Mouse (Mus musculus) gastrocnemius, adult 2 months (tissue): ENCODE results near the gene Mylk4. TPM values are rescaled to one million over a fixed set of nuclear protein-coding genes. Genes with fewer than 3 reads are reported as not detected.

Experiments used
- DNase-seq: peaks from one replicate; pipeline ENCODE4 v3.0.0; 2022
- H3K27ac ChIP-seq: fragments of 200-600 bp; 2 replicates; pipeline ENCODE4 v1.8.1; 2022; ENCODE audit warnings: mild to moderate bottlenecking
- H3K4me3 ChIP-seq: fragments of 200-600 bp; 2 replicates; pipeline ENCODE4 v1.8.1; 2022; ENCODE audit warnings: mild to moderate bottlenecking, moderate library complexity
- CTCF ChIP-seq: fragments of 200-600 bp; IDR thresholded peaks from 2 replicates; pipeline ENCODE4 v1.8.1; 2022; ENCODE audit warnings: antibody characterized with exemption, mild to moderate bottlenecking, moderate library complexity
- intact Hi-C: fragments of 180-260 bp; cut with DNase I; formaldehyde crosslinking; loops from one replicate; pipeline ENCODE4 v1.15.1; 2025
- long read RNA-seq, 2 experiments: library from polyadenylated mRNA; stranded (forward); transcript quantifications; one replicate each; pipeline ENCODE4 v2.0.0; 2021
- total RNA-seq, 2 experiments: library from RNA; stranded (reverse); gene quantifications; 2 replicates each; pipeline ENCODE4 v1.2.3; 2021

Gene Mylk4
- 1,000 to 10,000 TPM in 1 of 2 experiments, 100 to 1,000 TPM in 1; 466 to 1,631 TPM for total RNA-seq
- long read RNA-seq, experiment 1, partial matches to known transcripts: 2 of 52 reads
- long read RNA-seq, experiment 1, other reads (novel, unspliced or antisense): 50 of 52 reads
- long read RNA-seq, experiment 2, partial matches to known transcripts: 10 of 134 reads
- long read RNA-seq, experiment 2, other reads (novel, unspliced or antisense): 124 of 134 reads

DNA sequence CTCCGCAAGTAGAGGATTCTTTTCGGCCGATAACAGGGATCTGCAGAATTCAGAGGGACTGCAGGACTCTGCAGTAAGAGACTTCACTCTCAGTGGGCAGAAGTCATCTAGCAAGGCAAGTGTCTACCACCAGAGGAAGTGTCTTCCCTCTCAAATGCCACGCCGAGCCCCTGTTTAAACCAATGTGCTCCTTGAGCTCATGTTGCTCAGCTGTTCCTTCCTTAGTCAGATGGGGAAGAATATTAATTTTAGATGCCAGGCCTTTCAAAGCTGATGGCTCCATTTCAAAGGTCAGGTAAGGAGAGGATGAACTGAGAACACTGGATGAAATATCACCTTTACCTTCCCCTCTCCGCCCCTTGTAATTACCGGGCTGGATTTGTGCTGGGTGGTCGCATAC lies at the start of gene Mylk4:
Gene Mylk4, minus strand, starts transcription at position 139 of the 400 bp plus-strand sequence.
- peak within 1 kb of the TSS; percentile 93 for H3K27ac ChIP-seq
- intact Hi-C loops: no loop called here
- peak within 1 kb of the TSS; percentile 75 for H3K4me3 ChIP-seq
- TF ChIP-seq CTCF: peak; percentile 28; the same call in 1 of the 2 replicates
- DNase-seq: peak; percentile 71

DNA sequence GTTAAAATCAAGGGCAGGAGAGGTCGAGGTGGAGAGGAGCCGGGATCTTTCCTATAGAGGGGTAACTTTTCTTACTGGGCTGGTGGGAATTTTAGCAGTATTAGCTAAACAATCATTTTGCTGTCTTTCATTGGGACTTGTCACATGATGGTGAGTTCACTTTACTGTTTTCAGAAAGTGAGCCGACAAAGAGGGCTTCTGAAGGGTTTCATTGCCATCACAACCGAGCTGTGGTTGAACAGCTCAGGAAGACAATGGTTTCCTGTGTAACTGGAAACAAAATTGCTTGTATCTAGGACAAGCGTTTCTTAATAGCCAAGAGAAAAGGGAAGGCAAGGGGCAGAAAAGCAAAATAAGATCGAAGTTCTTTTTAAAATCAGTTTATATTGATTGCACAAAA lies 49.5 kb upstream of the Mylk4 start:
- Histone ChIP-seq H3K27ac (no peak overlapping the region), H3K4me3 (no peak overlapping the region)
- no peak for TF ChIP-seq CTCF
- intact Hi-C loops: no loop called here
- DNase-seq: no peak

DNA sequence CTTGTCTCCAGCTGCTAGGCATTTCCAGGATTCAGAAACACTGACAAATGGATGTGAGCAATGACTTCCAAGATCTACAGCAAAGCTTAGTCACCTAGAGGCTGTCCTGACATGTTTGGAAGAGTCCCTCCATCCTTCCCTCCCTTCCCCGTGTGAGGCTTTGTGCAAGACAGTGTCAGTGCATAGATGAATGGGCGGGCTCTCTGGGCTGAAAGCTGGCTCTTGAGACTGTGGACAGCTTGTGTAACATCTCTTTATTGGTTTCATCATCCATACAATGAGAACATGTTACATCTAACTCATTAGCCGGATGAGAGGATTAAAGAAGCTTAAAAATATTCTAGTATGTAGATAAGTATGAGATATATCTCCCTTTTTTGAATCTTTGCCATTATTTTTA lies 49.0 kb upstream of the Mylk4 start:
- no peak for TF ChIP-seq CTCF
- intact Hi-C loops: no loop called here
- no peak for DNase-seq

DNA sequence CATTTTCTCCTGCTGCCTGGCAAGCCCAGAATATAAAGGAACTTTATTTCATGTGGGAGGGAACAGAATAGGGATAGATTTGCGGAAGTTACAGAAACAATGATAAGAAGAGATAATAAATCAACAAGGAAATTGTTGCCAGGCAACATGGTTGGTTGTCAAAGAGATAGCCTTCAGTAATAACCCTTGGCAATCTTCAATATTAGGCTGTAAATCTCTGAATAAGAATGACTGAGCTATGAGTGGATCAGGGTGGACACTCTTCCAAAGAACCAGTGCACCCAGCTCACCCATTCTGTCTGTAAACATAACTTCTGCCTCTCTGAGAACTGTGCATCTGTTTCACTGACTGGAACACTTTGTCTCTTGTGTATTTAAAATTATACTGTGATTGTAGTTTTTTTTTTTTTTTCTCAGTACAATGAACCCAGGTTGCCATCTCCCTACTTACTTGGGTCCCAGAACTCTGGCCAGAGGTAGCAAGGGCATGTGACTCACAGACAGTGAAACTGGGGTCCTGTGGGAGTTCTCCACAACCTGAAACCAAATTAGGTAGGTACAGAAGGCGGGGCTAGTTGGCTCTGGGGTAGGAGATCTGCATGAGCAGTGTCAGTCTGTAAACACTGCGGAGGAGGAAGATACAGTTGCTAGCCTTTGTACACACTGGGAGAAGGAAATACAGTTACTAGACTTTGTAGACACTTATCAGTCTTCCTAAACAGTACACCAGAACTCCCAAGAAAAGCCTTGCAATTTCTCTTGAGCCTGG lies 47.9 kb upstream of the Mylk4 start:
- no peak for DNase-seq
- TF ChIP-seq CTCF: no peak
- no peak overlapping the region for H3K4me3 ChIP-seq
- H3K27ac ChIP-seq: no peak overlapping the region
- intact Hi-C loops: no loop called here

More for the DNA sequence above, 49.0 kb upstream of the Mylk4 start:
- no peak overlapping the region for H3K27ac ChIP-seq
- no peak overlapping the region for H3K4me3 ChIP-seq

DNA sequence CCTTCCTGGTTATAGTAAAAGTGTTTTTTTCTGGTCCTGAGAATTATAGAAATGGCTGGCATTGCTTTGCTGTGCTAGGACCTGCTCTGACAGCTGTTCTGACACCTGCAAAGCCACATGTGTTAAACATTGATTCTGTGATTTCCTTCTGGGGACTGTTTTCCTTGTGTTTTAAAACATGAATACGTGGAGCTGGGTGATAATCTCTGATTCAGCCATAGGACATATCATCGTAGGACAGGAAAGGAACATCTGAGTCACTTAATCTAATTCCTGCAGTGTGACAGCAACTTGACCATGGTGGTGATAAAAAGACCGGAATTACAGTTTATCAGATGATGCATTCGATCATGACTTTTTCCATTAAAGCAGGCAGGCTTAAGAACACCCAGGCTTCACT lies 45.1 kb upstream of the Mylk4 start:
- H3K4me3 ChIP-seq: no peak overlapping the region
- TF ChIP-seq CTCF: no peak
- DNase-seq: no peak
- intact Hi-C loops: no loop called here
- no peak overlapping the region for H3K27ac ChIP-seq

DNA sequence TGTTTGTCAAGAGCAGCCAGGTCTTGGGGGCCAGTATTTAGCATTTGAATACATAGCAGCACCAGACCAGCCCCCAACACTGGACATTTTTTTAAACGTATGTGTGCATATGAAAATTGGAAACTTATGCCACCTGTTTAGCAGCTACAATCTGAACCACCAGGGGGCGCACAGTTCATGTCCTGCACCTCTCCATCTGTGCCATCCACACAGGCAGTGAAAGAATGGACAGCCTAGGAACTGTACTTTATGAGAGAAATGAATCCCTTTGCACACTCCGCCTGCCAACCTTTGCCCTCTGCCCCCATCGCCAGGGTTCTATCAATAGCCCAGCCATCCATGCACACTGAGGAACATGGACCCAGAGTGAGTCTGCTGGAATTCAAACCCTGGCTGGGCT lies 44.2 kb upstream of the Mylk4 start:
- TF ChIP-seq CTCF: peak; percentile 76
- Histone ChIP-seq H3K27ac (no peak overlapping the region), H3K4me3 (no peak overlapping the region)
- peak; percentile 61 for DNase-seq
- intact Hi-C loops: no loop called here

DNA sequence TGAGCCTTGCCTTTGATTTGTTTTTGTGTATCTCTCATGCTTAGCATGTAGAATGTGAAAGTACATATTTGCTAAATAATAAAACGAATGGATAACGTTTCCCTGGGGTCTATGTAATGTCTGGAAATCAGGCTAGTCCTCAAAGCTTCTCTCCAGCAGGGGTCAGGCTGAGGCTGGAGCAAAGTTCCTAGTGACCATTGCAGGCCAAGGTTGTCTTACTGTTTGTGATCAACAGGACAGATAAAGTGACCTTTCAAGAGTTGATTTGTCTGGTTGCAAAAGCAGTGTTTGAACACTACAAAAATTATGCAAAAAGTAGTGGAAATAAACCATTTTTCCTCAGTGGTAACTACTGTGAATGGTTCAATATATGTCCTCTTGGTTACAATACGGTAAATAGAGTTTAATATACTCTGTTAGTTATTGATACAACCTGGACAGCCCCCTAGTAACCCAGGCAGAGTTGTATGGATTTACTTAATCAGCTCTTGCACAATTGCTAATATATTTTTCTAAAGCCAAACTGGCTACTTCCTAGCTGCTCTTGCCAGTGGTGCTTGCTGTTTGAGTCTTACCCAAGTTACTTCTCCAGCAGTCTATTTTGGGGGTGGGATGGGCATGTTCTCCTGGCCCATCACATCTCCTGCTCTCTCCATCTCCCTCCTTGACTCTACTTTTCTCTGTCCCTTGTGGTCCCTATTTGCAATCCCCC lies 43.5 kb upstream of the Mylk4 start:
- DNase-seq: no peak
- TF ChIP-seq CTCF: peak; percentile 37
- Histone ChIP-seq H3K4me3 (no peak overlapping the region), H3K27ac (no peak overlapping the region)
- intact Hi-C loops: no loop called here

DNA sequence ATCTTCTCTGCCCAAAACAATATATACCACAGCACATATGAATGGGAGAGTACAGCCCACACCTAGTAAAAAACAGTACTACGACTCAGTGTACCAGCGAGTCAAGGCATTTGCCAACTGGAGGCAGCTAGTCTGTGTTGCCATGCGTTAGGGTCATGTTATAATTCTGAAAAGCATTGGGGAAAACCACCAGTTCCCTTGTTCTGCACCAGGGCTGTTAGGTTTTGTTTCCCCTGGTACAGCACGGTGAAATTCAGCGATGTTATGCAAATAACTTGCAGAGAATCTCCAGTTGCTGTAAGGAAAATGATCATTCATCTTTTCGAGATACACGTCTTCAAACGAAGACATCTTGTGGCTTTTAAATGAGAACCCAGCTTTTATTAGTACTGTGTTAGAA lies 41.8 kb upstream of the Mylk4 start:
- intact Hi-C loops: no loop called here
- no peak for TF ChIP-seq CTCF
- H3K27ac ChIP-seq: no peak overlapping the region
- no peak for DNase-seq
- H3K4me3 ChIP-seq: no peak overlapping the region

DNA sequence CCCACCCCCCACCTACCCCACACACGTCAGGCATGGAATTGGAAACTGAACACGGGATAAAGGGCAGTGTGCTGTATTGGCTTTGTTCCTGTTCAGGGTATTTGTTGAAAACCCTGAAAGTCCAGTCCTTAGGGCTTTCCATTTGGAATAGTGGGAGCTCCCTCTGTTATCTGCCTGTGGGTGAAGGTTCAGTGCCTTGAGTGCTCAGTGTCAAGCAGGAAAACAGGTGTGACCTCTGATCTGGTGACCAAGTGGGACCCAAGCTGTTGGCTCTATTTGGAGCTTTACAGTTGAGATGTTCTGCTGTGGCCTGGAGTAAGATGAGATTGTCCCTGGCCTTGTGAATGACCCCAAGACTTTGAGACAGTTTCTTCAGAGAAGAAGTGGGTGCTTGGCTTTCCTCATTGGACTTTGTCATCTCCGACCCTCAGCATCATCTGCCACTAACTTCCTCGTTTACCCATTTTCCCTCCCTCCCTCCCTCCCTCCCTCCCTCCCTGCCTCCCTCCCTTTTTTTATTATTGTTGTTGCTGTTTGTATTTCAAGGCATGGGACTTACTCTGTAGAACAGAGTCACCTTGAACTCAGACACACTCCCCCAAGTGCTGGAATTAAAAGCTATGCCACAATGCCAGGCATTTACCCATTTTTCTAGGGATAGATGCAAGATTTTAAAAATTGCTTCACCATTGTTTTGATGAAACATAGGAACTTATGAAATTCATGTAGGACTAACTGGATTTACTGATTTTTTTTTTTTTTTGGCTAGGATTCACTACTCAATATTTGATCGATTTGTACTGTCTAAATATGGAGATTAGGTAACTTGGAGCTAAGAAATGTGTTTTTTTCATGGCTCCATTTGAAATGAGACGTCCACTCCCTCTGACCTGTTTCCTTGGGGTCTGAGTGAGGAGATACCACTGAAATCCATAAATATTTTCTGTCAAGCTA lies 40.9 kb upstream of the Mylk4 start:
- no peak for TF ChIP-seq CTCF
- H3K4me3 ChIP-seq: no peak overlapping the region
- DNase-seq: no peak
- H3K27ac ChIP-seq: no peak overlapping the region
- intact Hi-C loops: no loop called here

DNA sequence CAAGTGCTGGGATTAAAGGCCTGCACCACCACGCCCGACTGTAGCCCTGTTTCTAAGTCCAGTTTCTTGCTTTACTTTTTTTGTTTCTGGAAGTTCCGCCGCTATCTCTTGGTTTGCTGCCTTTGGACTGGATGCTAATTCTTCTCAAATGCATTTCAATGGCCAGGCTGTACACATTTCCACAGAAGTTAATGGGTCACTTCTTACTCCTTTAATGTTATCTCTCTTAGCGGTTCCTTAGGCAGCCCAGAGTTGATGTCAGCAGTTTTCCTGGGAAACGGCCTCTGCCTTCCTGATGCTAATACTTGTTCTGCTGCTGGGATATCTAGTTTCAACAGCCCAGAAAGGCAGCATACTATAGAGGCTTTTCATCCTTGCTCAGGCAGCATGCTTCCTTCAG lies 39.4 kb upstream of the Mylk4 start:
- DNase-seq: no peak
- H3K4me3 ChIP-seq: no peak overlapping the region
- TF ChIP-seq CTCF: no peak
- intact Hi-C loops: no loop called here
- no peak overlapping the region for H3K27ac ChIP-seq

DNA sequence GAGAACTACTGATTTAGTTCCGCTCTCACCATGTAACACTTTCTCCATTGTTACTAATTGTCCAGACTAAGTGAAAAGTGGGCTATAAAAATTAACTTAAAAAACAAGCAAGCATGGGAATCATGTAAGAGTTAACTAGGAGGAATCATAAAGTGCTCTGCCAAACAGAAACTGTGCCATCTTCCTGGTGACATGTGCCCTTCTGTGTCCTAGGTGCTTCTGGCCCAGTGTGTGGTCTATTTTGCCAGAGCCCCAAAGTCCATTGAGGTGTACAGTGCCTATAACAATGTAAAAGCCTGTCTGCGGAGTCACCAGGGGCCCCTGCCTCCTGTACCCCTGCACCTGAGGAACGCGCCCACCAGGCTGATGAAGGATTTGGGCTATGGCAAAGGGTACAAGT lies 37.9 kb upstream of the Mylk4 start:
- intact Hi-C loops: no loop called here

DNA sequence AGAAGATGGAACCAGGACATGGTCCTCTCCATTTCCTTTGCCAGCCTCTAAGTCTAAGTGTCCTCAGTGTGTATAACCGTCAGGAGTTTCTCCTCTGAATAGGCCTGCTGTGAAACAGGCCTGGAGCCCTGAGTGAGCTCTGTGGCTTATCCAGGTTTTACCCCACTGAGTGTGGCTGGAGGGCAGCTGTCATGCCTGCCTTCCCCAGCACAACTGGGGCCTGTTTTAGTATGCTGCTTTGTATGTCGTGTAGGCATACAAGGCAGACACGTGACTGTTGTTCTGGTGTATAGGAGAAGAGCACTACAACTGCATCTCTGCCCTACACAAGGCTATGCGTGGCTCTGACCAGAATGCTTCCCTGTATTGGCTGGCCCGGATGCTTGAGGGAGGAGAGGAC lies 36.2 kb upstream of the Mylk4 start:
- Histone ChIP-seq H3K4me3 (no peak overlapping the region), H3K27ac (peak overlapping the region; percentile 35)
- no peak for DNase-seq
- no peak for TF ChIP-seq CTCF
- intact Hi-C loops: no loop called here

More for the DNA sequence above, 37.9 kb upstream of the Mylk4 start:
- Histone ChIP-seq H3K4me3 (no peak overlapping the region), H3K27ac (no peak overlapping the region)
- DNase-seq: no peak
- TF ChIP-seq CTCF: no peak
